Mouse (Mus musculus): Measurements from ENCODE around the gene Tspo2.

DNA sequence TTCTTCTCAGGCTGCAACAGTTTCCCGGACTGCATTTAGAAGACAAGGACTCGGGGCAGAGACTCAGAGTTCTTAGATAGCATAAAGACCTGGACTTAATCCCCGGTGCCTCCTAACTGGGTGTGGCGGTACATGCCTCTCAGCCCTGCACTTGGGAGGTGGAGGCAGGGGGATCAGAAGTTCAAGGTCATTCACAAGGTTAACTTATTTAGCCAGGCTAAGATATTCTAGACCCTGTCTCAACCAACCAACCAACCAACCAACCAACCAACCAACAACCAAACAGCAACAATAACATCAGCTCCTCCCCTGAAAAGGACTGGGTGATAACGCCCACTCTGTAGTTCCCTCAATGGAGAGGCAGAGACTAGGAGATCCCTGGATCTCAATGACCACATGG lies 32.9 kb upstream of the Tspo2 start:
- TF ChIP-seq CTCF (IDR thresholded peaks at IDR 0.05; ENCODE audit: control insufficient read depth, insufficient read depth, low read length) (no peak), POLR2A (IDR thresholded peaks at IDR 0.05; ENCODE audit: borderline replicate concordance, control insufficient read depth, low read depth, low read length) (no peak)

Measured in bone marrow, adult 2 months (tissue).